Mouse (Mus musculus) retina, embryonic 14.5 days (tissue): ENCODE results near the gene D10Wsu102e.
"Not testable (repeated sequence)": the region's sequence is repeated elsewhere in the genome, so short reads cannot be mapped to it uniquely, and the experiment has no call there.

Experiments used
- DNase-seq: peaks from one replicate; pipeline ENCODE4 v3.0.0-alpha.2; 2015; ENCODE audit warnings: low spot score

The D10Wsu102e gene

DNA sequence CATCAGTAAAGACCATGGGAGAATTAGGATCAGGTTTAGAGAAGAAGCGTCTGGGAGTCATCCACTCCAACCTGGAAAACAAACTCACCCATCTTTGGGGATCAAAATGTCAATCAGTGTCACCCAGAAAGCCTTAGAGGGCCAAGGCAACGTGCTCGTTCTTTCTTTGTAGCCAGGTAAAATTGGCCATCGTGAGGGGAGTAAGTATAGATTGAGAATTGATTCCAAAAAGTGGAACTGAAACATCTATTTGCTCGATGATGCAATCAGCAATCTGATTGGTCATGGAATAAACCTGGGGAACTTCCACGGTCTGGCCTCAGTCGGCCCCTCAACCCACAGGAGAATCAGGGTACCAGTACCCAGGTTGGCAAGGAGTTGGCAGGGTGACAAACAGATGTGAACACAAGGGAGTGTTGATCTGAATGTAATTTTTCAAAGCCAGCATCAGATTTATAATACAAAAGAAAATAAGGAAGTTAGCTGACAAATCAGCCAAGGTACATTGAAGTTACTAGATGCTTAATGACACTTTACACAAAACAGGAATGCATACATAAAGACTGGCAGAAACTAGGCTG lies 25.4 kb downstream of the D10Wsu102e start:
- DNase-seq = no peak

DNA sequence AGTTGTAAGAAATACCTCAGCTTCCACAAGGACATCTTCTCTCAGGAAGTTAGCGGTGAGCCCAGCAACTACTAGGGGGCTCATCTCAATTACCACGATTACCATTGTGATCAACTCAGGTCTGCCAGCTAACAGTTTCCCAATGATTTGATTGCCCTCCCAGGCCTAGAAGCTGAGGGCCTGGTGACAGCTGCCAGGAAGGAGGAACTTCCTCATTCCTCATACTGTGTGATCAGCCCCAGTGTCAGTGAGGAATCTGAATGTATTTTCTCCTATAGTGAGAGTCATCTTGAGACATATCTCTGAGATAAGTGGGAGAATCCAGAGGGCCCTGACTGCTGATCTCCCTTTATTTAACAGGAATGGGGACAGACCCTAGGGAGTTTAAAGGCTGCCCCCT lies 37.3 kb downstream of the D10Wsu102e start:
- DNase-seq = no peak

DNA sequence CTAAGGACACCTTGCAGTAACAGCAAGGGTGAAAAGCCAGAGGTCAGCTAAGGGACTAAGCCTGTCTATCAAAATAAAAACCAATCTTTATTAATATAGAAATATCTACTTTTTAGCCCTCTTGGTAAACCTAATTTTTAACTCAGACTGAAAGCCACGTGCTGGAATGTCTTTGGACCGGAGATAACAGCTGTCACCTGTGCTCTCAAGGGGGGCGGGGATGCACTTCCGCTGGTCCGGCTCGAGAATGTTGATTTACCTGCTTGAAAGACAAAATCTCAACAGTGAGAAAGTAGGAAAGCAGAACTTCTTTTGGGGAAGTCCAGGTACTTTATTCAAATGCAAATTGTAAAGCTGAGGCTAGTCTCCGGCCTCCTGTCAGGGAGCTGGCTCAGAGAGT lies 40.9 kb downstream of the D10Wsu102e start:
- not testable (repeated sequence) for DNase-seq

DNA sequence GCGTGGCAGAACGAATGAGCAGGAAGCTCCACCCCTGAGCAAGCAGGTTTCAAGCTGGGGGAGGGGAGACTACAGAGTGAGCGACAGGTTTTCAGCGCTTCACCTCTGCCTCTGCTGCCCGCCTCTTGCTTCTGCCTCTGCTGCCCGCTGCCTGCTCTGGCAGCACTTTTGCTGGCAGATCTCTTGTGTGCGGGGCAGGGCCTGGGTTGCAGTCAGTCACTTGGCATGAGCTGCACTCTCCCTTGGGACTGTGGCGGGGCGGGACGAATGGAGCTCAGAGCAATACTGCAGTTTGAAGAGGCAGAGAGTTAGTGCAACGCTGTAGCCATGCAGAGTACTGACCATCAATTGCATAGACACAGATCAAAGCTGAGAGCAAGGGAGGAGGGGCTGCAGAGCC lies 45.0 kb downstream of the D10Wsu102e start:
- DNase-seq = no peak

DNA sequence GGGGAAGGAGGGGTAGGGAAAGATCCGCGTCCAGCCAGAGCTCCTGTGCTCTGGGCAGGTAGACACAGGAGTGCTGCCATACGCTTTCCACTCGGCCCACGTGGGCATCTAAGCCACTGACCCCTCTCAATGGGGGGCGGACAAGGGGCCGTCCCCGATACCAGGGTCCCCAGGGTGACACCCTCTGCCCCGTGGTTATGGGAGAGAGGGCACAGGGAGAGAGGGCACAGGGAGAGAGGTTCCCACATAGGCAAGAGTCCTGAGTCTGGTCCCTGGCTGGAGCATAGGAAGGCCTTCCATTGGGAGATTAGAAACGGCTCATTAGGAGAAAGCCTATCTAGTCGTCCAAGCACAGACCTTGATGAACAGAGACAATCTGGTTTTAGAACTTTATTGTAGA lies 45.7 kb downstream of the D10Wsu102e start:
- no peak for DNase-seq

DNA sequence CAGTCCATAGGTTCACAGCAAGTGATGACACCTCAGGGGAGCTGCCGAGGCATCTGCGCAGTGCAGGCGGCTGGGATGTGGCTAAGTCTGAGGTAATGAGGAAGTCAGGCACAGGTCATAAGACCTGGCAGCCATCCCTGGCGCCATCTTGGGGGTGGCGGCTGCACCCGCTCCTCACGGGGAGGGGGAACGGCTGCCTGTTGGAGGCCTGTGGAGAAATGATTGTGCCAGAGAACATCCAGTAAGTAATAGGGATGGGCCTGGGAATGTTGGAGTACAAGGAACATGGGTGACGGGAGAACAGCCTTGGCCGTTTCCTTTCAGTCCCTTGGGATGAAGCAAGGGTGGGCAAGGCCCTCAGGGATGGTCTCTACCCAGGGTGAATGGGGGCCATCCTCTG lies 47.1 kb downstream of the D10Wsu102e start:
- DNase-seq = no peak

DNA sequence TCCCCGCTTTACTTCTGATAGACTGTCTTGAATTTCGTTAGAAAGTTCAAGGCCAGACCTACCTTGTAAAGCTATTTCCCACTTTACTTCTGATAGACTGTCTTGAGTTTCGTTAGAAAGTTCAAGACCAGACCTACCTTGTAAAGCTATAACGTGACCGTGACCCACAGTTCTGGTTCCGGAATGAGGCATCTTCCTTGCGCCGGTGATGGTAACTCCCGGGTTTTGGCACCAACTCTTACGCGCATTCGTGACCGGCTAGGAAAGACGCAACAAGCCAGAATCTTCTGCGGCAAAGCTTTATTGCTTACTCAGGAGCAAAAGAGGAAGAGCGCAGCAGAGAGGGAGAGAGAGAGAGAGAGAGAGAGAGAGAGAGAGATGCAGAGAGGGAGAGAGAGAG lies 58.4 kb downstream of the D10Wsu102e start:
- DNase-seq = not testable (repeated sequence)

DNA sequence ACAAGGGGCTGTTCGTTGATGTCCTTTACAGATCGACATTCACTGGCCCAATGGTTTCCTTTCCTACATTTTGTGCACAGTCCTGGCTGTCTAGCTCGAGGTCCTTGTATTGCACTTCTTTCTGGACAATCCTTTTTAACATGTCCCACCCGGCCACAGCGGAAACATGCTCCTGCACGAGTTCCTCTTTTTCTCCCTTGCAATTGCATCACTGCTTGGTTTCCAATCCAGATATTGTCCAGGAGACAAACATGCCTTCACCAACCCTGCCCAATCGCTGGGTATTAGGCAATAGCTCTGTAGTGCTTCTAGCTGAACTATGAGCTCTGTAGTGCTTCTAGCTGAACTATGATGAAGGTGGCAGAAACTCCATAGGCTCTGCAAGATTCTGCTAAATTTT lies 88.6 kb downstream of the D10Wsu102e start:
- no peak for DNase-seq

DNA sequence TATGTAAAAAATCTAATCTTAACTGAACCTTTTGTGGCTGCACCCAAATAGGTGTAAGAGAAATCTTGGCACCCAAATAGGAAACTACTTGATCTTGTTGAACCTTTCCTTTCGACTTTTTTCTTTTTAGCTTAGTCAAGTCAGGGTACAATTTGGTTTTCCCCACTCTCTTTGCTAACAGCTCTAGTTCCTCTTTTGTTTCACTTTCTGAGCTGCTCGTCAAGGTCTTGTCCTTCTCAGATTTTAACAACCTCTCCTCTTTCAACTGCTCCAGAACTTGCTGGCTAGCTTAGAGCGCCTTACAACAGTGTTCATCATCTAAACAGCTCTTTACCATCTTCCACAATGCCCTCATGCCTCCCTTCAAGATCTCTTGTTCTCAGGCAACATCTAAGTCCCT lies 97.5 kb downstream of the D10Wsu102e start:
- no peak for DNase-seq

DNA sequence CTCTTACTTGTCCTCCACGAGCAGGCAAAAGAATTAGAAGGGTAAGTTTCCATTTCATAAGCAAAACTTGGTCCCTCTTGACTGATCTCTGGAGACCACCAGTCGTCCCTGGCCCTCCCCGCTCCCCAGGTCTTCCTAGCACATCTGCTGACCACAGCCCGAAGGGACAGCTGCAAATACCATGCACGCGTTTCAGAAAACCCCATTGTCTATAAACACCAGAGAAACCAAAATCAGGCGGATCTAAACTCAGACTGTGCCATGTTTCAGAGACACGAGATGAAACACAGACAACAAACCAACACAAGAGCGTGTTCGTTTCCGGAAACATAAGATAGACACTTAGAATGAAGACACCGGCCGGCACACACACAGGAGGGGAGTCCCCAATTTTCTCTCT lies 115.2 kb downstream of the D10Wsu102e start:
- DNase-seq = no peak

DNA sequence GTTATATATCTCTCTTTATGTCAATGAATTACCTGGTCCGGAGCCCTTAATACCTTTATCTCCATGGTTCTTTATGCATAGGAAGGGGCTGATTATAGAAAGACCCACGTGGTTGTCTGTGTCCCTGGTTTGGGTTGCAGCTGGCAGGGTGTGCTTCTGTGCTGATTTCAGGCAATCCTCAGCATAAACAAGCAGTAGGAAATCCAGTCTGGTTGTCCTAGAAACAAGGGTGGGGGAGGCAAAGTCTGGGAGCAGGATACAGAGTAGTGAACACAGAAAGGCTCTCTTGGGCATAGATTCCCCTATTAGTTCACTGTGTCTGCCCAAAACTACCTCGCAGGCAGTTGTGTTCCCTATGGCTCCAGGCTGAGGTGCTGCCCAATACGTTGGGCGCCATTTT lies 117.3 kb downstream of the D10Wsu102e start:
- no peak for DNase-seq

DNA sequence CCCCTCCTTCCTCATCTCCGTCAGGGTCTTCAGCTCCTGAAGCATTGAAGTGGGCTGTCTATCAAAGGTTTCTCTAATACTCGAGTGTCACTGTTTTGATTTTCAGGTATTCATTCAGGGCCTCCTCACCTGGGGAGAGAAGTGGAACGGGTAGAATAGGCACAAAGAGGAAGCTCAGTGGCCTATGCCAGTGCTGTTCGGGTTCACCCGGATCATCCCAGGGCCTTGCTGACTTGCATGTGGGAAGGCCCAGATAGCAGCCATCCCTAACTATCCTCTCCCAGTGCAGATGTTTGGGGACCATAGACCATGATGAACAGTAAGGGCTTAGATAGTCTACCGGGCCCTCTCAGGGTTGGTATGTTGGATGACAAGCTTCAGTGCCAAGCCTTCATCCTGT lies 130.5 kb downstream of the D10Wsu102e start:
- no peak for DNase-seq

DNA sequence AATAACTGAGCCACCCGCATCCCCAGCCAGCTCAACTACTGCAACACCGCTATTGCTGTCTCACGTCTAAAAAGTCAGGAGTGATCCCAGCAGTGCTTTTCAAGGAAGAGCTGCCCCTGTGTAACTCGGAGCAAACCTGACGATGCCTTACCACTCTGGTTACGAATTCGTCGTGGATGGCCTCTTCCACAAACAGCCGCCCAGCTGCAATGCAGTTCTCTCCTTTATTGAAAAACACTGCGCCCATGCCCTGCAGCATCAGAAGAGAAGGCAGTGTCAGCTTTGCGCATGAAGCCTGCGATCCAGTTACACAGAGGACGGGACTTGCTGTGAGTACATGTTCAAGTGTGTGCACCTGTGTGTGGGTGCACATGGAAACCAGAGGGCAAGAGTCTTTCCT lies 137.3 kb downstream of the D10Wsu102e start:
- DNase-seq = no peak

DNA sequence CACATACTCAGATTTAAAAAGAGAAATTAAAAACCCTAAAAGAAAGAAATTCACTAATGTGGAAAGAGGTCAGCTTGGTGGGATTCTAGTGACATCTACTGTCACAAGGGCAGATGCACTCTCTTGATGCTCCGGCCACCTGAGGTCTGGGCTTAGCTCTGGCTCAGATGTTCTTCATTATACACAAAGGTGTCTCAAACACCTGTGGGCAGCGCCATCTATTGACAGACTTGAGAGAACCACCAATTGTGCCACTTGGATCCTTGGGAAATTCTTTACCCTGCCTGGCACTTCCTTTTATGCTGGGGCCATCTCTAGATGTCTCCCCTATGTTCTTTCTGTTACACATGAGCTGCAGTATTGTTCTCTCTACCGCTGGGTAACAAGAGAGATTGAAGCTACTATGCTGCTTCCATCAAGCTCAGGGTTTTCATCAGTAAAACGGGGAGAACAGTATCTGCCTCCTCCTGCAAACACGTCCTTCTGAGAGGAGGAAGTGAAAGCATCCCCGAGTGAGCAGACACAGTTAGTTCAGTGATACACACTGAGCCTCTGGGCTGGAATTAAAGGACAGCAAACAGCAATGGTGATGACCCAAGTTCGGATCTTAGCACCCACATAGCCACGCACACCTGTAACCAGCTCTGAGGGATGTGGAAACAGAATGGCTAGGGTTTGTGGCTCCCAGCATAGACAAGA lies 149.1 kb downstream of the D10Wsu102e start:
- DNase-seq = peak; percentile 7

DNA sequence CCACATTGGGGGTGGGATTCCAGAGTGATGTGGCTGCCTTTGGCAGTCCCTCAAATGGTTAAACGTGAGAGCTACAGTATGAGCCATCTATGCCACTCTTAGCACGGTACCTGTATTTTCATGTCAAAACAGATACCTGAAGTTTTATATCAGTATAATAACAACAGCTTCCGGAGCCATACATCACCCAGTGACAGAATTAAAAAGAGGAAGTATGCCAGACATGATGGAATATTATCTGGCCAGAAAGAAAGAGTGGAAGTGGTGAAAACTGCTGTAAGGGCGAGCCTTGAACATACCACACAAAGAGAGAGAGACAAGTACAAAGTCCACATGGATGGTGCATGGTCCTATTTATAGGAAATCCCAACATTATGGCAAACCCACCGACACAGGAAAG lies 151.3 kb downstream of the D10Wsu102e start:
- no peak for DNase-seq

DNA sequence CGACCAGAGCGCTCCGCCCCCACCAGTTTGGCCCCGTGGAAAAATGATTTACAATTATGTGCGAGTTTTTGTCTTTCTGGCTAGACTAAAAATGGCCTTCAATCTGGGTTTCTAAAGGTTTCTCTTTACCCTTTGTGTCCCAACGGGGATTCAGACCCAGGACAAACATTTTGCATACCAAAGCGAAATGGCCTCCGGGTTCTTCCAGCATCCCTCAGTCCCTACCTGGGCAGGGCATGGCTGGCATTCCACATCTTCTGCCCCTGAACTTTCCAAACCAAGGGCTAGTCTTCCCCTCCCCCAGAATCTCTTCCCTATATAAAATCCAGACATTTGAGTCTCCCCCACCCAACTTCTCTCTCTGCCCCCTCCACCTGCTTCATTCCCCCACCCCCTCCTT lies 153.7 kb downstream of the D10Wsu102e start:
- DNase-seq = no peak

DNA sequence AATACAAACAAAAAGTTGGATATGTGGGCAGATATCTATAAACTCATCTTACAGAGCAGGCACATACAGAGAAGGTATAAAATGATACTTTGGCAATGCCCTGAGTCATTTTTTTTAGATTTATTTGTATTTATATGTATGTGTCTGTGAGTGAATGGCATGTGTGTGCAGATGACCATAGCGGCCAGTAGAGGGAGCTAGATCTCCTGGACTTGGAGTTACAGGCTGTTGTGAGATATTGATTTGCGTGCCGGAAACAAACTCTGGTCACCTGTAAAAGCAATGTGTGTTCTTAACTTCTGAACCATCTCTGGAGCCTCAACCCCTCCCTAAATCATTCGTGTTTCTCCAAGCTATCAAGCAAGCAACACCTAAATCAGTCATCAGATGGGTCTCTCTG lies 161.0 kb downstream of the D10Wsu102e start:
- no peak for DNase-seq

DNA sequence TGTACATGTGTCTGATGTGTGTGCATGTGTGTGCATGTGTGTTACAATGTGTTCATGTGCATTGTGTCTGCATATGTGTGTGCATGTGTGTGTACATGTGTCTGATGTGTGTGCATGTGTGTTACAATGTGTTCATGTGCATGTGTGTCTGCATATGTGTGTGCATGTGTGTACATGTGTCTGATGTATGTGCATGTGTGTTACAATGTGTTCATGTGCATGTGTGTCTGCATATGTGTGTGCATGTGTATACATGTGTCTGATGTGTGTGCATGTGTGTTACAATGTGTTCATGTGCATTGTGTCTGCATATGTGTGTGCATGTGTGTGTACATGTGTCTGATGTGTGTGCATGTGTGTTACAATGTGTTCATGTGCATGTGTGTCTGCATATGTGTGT lies 164.2 kb downstream of the D10Wsu102e start:
- not testable (repeated sequence) for DNase-seq

DNA sequence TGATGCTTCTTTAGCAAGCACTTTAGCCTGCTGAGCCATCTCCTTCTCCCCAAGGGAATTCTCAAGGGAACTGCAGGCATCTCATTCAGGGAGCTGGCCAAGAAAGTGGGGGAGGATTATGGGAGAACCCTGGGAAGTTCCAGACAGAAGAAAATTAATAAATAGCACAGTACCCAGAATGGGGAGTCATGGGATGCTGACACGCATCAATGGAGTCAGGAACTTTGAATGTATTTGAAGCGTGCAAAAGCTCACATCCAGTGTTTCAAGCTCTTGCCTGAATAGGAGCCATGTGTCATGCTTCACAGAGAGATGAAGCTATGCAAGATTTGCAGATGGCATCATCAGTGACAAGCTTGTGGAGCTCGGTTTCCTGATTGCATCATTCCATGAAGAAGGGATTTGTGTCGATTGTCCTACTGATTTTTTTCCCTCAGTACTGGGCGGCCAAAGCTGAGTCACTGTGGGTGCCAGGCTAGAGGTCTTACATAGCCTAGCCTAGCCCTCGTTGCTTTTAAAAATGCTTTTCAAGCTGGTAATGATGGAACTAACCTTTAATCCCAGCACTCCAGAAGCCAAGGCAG lies 170.5 kb downstream of the D10Wsu102e start:
- DNase-seq = no peak

DNA sequence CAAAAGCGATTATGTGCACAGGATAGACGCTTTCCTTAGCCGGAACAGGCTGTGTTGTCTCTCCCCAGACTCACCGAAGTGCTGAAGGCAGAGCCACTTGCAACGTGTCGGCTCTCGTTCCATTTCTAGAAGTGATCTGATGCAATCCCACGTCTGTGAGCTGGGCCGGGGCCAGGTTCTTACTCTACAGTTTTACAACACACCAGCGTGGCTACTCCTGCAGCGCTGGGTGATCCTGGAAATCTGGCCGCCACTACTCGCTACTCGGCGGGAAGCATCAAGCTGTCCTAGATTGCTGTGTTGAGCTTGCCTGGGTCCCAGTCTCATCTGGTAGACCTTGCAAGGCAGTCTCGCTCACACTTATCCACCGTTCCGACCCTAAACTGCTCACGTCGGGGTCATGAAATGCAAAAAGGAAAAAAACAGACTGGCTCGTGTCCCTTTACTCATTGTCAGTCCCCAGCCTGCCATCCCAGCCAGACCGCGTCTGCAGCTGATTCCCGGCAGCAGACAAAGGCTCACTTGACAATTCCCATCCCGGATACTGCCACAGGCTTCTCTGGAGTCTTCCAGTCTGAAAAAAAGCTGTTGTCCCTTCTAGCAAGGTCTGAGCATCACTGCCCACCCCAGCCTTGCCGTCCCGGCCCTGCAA lies 173.4 kb downstream of the D10Wsu102e start:
- DNase-seq = peak; percentile 42

DNA sequence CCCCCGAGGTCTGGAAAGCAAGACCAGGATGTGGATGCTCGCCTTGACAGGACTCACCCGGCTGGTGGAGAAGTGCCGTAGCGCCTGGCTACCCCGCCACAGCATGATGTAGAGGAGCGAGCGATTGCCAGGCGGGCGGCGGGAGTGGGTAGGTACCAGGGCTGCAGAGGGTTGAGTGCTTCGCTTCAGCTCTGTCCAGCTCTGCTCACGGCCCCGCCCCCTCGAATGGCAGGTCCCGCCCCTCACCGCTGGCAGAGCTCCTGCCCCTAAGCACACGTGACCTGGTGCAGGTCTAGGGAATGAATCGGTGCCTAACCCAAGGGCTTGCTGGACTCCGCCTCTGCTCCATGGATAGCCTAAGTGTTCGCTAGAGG lies 173.9 kb downstream of the D10Wsu102e start, which contains the start of gene Aldh1l2:
Gene Aldh1l2, minus strand, starts transcription at position 231 of the 374 bp plus-strand sequence.
- peak; percentile 87 for DNase-seq

DNA sequence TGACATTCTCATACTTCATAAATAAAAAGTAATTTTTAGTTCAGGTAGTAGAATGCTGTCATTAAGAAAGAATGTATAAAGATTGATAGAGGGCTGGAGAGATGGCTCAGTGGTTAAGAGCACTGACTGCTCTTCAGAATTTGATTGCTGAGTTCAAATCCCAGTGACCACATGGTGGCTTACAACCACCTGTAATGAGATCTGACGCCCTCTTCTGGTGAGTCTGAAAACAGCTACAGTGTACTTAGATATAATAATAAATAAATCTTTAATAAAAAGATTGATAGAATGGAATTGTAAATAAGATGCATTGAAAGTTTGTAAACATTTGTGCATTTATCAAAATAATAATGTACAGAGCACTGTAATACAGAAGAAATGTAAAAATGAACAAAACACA lies 176.4 kb downstream of the D10Wsu102e start:
- DNase-seq = no peak
